Mouse (Mus musculus) thymus, adult 18-20 months (tissue): Measurements from ENCODE around the gene Anks1.

Experiments used
- DNase-seq, 2 experiments: peaks; one replicate each; pipeline ENCODE4 v3.0.0; 2022; ENCODE audit warnings: mixed read lengths in 2 of 2

Gene Anks1

GRCm38 (mm10) chr17:28101902-28102319, 192.8 kb downstream of the Anks1 start:
- no peak for DNase-seq

GRCm38 (mm10) chr17:28104416-28104815, 195.3 kb downstream of the Anks1 start:
- no peak for DNase-seq

GRCm38 (mm10) chr17:28106352-28106751, 197.2 kb downstream of the Anks1 start:
- DNase-seq = no peak

GRCm38 (mm10) chr17:28107275-28107674, 198.2 kb downstream of the Anks1 start:
- no peak for DNase-seq

GRCm38 (mm10) chr17:28112266-28112665, 203.2 kb downstream of the Anks1 start:
- DNase-seq = no peak
